Comparison of ENCODE assay signal across 9 mouse cellular contexts in the genomic region with DNA sequence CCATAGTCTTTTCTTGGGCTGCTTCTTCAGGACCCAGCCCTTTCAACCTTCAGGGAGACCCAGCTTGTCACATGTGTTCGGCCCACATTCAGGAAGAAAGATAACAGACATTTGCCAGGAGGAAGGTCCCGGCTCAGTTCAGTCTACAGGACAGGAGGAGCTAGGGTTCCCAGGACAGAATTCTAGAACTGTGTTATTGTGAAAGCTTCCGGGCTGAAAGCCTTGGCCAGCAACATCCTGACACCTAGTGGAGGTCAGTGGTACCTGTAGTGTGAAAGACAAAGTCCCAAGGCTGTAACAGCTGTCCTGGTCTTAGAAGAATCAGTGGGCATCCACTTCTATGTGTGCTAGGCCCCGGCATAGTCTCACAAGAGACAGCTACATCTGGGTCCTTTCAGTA.
DNase-seq lines count a peak whose midpoint lies in the region; ATAC-seq and TF ChIP-seq lines count a peak whose summit lies in the region.
"Had no signal": no experiment of that assay in that cellular context is flagged by ENCODE, and none has a peak within 500 bp of the region (broad histone marks: within the 10 kb centered on the region; RNA-seq: fewer than 3 reads in every experiment).

No protein-coding gene starts in this region.

- no peak overlapping the region for H3K27ac ChIP-seq in kidney, embryonic 16.5 days (ENCODE audit: low read length)
- H3K27ac ChIP-seq in limb, embryonic 14.5 days (replicated peaks; ENCODE audit: low read depth, low read length), result no peak overlapping the region
- H3K27ac ChIP-seq in neural tube, embryonic 14.5 days (ENCODE audit: low read depth, low read length), result no peak overlapping the region
- H3K27ac ChIP-seq: liver, embryonic 15.5 days had no signal

- DNase-seq in left cerebral cortex, adult 18-20 months (ENCODE audit: low spot score in 2 of 2), result peak; percentile 40 to 43
- DNase-seq in left cerebral cortex, adult 11 months (ENCODE audit: low spot score), result no peak
- DNase-seq in cerebellum, adult 9-11 months, result peak; percentile 1
- DNase-seq in frontal cortex, postnatal 10 days (ENCODE audit: low spot score in 2 of 2), result peak; percentile 3 to 29
- peak; percentile 32 for DNase-seq in limb, embryonic 14.5 days (ENCODE audit: low spot score)
- no peak for DNase-seq in spleen, postnatal 14 days (ENCODE audit: low spot score in 2 of 2)

- H3K9ac ChIP-seq in kidney, embryonic 16.5 days (replicated peaks; ENCODE audit: low read length), result peak overlapping the region; percentile 15; the same call in 1 of the 2 replicates
- H3K9ac ChIP-seq in limb, embryonic 14.5 days (ENCODE audit: low read depth, low read length, severe bottlenecking), result no peak overlapping the region
- no peak overlapping the region for H3K9ac ChIP-seq in neural tube, embryonic 14.5 days (replicated peaks; ENCODE audit: low read depth, low read length)
- H3K9ac ChIP-seq: liver, embryonic 15.5 days had no signal

- peak; percentile 93; the same call in 1 of the 2 replicates for ATAC-seq in kidney, embryonic 16.5 days (ENCODE audit: low FRiP score, low TSS enrichment)
- ATAC-seq in limb, embryonic 14.5 days (ENCODE audit: low FRiP score, low read depth), result peak; percentile 74; the same call in 1 of the 2 replicates
- ATAC-seq in neural tube, embryonic 14.5 days (ENCODE audit: low read depth), result peak; percentile 92

- H3K4me2 ChIP-seq in kidney, embryonic 16.5 days (replicated peaks; ENCODE audit: low read depth, low read length), result no peak overlapping the region
- H3K4me2 ChIP-seq in limb, embryonic 14.5 days (replicated peaks; ENCODE audit: low read depth, low read length, severe bottlenecking), result no peak overlapping the region
- H3K4me2 ChIP-seq in neural tube, embryonic 14.5 days (ENCODE audit: low read depth, low read length), result no peak overlapping the region
- H3K4me2 ChIP-seq: liver, embryonic 15.5 days had no signal

- H3K9me3 ChIP-seq in kidney, embryonic 16.5 days (ENCODE audit: low read length), result no peaks in the 10 kb centered on the region
- no peaks in the 10 kb centered on the region for H3K9me3 ChIP-seq in limb, embryonic 14.5 days (ENCODE audit: control insufficient read depth, low read length)
- no peaks in the 10 kb centered on the region for H3K9me3 ChIP-seq in neural tube, embryonic 14.5 days (ENCODE audit: control insufficient read depth, low read length)
- H3K9me3 ChIP-seq: liver, embryonic 15.5 days had no signal

- no peaks in the 10 kb centered on the region for H3K27me3 ChIP-seq in kidney, embryonic 16.5 days (ENCODE audit: insufficient read depth, low read length)
- H3K27me3 ChIP-seq in limb, embryonic 14.5 days (ENCODE audit: control insufficient read depth, insufficient read depth, low read length), result no peaks in the 10 kb centered on the region
- no peaks in the 10 kb centered on the region for H3K27me3 ChIP-seq in neural tube, embryonic 14.5 days (ENCODE audit: control insufficient read depth, insufficient read depth, low read length)
- H3K27me3 ChIP-seq: liver, embryonic 15.5 days had no signal

- no peaks in the 10 kb centered on the region for H3K4me1 ChIP-seq in kidney, embryonic 16.5 days (ENCODE audit: insufficient read depth, low read length)
- H3K4me1 ChIP-seq in limb, embryonic 14.5 days (ENCODE audit: control insufficient read depth, insufficient read depth, low read length), result no peaks in the 10 kb centered on the region; the same call in 1 of the 2 replicates
- no peaks in the 10 kb centered on the region for H3K4me1 ChIP-seq in neural tube, embryonic 14.5 days (ENCODE audit: control insufficient read depth, insufficient read depth, low read length)
- H3K4me1 ChIP-seq: liver, embryonic 15.5 days had no signal

- no peak overlapping the region for H3K4me3 ChIP-seq in kidney, embryonic 16.5 days (ENCODE audit: low read length)
- H3K4me3 ChIP-seq in limb, embryonic 14.5 days (replicated peaks; ENCODE audit: low read length), result no peak overlapping the region
- H3K4me3 ChIP-seq in neural tube, embryonic 14.5 days (ENCODE audit: low read depth, low read length), result no peak overlapping the region
- H3K4me3 ChIP-seq: liver, embryonic 15.5 days had no signal

- no peaks in the 10 kb centered on the region for H3K36me3 ChIP-seq in kidney, embryonic 16.5 days (ENCODE audit: insufficient read depth, low read length)
- no peaks in the 10 kb centered on the region for H3K36me3 ChIP-seq in limb, embryonic 14.5 days (ENCODE audit: control insufficient read depth, insufficient read depth, low read length)
- H3K36me3 ChIP-seq in neural tube, embryonic 14.5 days (ENCODE audit: control insufficient read depth, insufficient read depth, low read length), result no peaks in the 10 kb centered on the region
- H3K36me3 ChIP-seq: liver, embryonic 15.5 days had no signal

- WGBS in kidney, embryonic 16.5 days, result 27% methylated on average over 4 of the region's 4 CpGs
- WGBS in limb, embryonic 14.5 days, result 46% methylated on average over 4 of the region's 4 CpGs
- WGBS in neural tube, embryonic 14.5 days, result 41% methylated on average over 4 of the region's 4 CpGs

- TF ChIP-seq POLR2A in limb, embryonic 14.5 days (IDR thresholded peaks at IDR 0.05; ENCODE audit: borderline replicate concordance, extremely low read depth, insufficient read depth, insufficient read length), result no peak

Comparison
In these comparisons a context has a peak if more than half of its experiments do, and no peak if none do; other contexts are left out.
1. DNase-seq: peak in left cerebral cortex, adult 18-20 months (2 of 2), cerebellum, adult 9-11 months (single experiment), frontal cortex, postnatal 10 days (2 of 2) and limb, embryonic 14.5 days (single experiment); none in left cerebral cortex, adult 11 months (single experiment) and spleen, postnatal 14 days (0 of 2).
2. Peak in every context shown above with its lines, with median percentiles within 50 percentile points of each other: ATAC-seq.